Mouse (Mus musculus) heart, postnatal 4 days (tissue): ENCODE data around the gene Dock10. TPM values are rescaled to one million over a fixed set of nuclear protein-coding genes. Genes with fewer than 3 reads are reported as not detected.

Source experiments
- DNase-seq: peaks from one replicate; pipeline ENCODE4 v3.0.0; 2021
- total RNA-seq, 2 experiments: library from RNA; stranded (reverse); gene quantifications; 2 replicates each; pipeline ENCODE4 v1.2.3; 2021

The Dock10 gene
- total RNA-seq, 2 experiments from 2014 or later: 6.7 to 7.0 TPM

GRCm38 (mm10) chr1:80655854-80656253, 102.5 kb downstream of the Dock10 start:
- DNase-seq: no peak

GRCm38 (mm10) chr1:80655195-80655594, 103.1 kb downstream of the Dock10 start:
- no peak for DNase-seq

- no peak for DNase-seq
Measured at GRCm38 (mm10) chr1:80654177-80654576, 104.2 kb downstream of the Dock10 start.

- DNase-seq: no peak
Measured at GRCm38 (mm10) chr1:80652803-80653202, 105.5 kb downstream of the Dock10 start.

GRCm38 (mm10) chr1:80652083-80652482, 106.2 kb downstream of the Dock10 start:
- DNase-seq: no peak

- no peak for DNase-seq
Measured at GRCm38 (mm10) chr1:80646602-80647001, 111.7 kb downstream of the Dock10 start.

GRCm38 (mm10) chr1:80643866-80644451, 114.4 kb downstream of the Dock10 start:
- no peak for DNase-seq

GRCm38 (mm10) chr1:80641832-80642231, 116.5 kb downstream of the Dock10 start:
- DNase-seq: no peak

GRCm38 (mm10) chr1:80641288-80641687, 117.0 kb downstream of the Dock10 start:
- DNase-seq: no peak

GRCm38 (mm10) chr1:80639553-80639952, 118.8 kb downstream of the Dock10 start:
- no peak for DNase-seq

GRCm38 (mm10) chr1:80637214-80637705, 121.1 kb downstream of the Dock10 start:
- peak; percentile 51 for DNase-seq

GRCm38 (mm10) chr1:80635825-80636224, 122.5 kb downstream of the Dock10 start:
- no peak for DNase-seq

- DNase-seq: no peak
Measured at GRCm38 (mm10) chr1:80633536-80633935, 124.8 kb downstream of the Dock10 start.

GRCm38 (mm10) chr1:80630179-80631149, 127.9 kb downstream of the Dock10 start:
- no peak for DNase-seq

- DNase-seq: no peak
Measured at GRCm38 (mm10) chr1:80628054-80628453, 130.3 kb downstream of the Dock10 start.

- DNase-seq: no peak
Measured at GRCm38 (mm10) chr1:80626800-80627199, 131.5 kb downstream of the Dock10 start.

GRCm38 (mm10) chr1:80625371-80625770, 133.0 kb downstream of the Dock10 start:
- no peak for DNase-seq

GRCm38 (mm10) chr1:80624552-80624951, 133.8 kb downstream of the Dock10 start:
- DNase-seq: no peak

- DNase-seq: no peak
Measured at GRCm38 (mm10) chr1:80622646-80623045, 135.7 kb downstream of the Dock10 start.

- no peak for DNase-seq
Measured at GRCm38 (mm10) chr1:80619100-80619499, 139.2 kb downstream of the Dock10 start.

- no peak for DNase-seq
Measured at GRCm38 (mm10) chr1:80616671-80617070, 141.7 kb downstream of the Dock10 start.

GRCm38 (mm10) chr1:80614750-80615149, 143.6 kb downstream of the Dock10 start:
- no peak for DNase-seq

- no peak for DNase-seq
Measured at GRCm38 (mm10) chr1:80613395-80614011, 144.8 kb downstream of the Dock10 start.
